Mouse (Mus musculus) effector memory CD4-positive, alpha-beta T cell, adult 7 months (primary cell): ENCODE data around the gene Kctd17. TPM values are rescaled to one million over a fixed set of nuclear protein-coding genes. Genes with fewer than 3 reads are reported as not detected.

ENCODE experiments used
- polyA plus RNA-seq: library from polyadenylated mRNA; unstranded; fragments of 100-300 nt; shearing (Covaris generic); gene quantifications from one replicate; pipeline ENCODE4 v1.2.1, GENCODE M21; 2017

Gene Kctd17
- polyA plus RNA-seq, result 18.1 TPM

GRCm38 (mm10) chr15:78428391-78429138 is at the start of gene Kctd17:
Gene Kctd17, plus strand, starts transcription at chr15:78428564.

DNA sequence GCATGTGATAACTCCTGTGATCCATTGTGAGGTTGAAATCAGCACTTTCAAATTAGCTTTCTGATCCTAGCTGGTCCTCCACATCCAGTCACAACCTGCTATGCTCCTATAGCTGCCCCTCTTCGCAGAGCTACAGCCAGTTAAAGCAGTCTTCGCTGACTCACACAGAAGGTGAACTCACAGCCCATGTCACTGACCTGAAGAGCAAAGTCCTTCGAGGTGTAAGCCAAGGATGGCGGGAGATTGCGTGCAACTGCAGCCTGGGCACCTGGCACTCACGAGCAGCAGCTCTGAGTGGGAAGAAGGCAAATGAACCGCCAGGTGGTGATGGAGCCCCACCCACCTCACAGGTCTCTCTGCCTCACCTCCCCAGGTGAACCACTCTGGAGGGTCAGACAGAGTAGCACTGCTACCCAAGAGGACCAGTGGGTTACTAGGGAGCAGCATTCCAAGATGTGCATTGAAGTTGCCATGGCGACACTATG is 32.8 kb upstream of the Kctd17 start, which contains the start of gene Tex33:
Tex33 (minus strand) TSS at position 435 of the 485 bp plus-strand sequence.

GRCm38 (mm10) chr15:78405517-78406211 is 22.7 kb upstream of the Kctd17 start, which contains the start of gene Tst:
Gene Tst, minus strand, starts transcription at chr15:78405907.

DNA sequence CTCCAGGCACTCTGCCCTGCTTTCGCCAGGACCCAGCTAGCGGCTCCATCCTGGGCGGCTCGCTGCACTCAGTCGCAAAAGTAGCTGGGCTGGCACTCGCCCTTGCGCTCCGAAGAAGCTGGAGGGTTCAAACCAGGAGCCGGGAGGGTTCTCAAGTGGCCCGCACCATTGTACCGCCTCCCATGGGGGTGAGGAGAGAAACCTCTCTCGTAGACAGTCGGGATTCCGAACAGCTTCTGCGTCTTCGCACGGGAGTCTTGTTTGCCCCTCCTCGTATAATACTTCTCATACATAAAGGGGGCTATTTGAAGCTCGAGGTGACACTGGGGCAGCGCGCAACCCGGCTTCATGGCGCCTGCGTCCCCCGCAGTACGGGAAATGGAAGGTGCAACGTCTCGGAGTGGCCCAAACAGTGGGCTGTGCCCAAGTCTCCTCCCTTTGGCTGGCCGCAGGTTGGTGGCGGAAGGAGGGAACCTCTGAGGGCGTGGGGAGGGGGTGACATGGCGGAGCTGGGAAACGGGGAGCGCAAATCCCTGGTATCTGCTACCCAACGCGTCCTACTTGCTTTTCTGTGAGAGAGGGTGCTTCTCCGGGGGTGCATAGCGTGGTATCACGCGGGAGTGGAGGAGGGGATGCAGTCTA is 21.9 kb upstream of the Kctd17 start, which contains the start of gene Mpst:
Mpst (plus strand) TSS at position 124 of the 642 bp plus-strand sequence.

GRCm38 (mm10) chr15:78468379-78468937 is 40.1 kb downstream of the Kctd17 start, which contains the start of gene Tmprss6:
Gene Tmprss6, minus strand, starts transcription at chr15:78468634.

Other genes with a start within 250 kb of the Kctd17 start
- gene Pvalb, start 222.2 kb upstream of the Kctd17 start, polyA plus RNA-seq, result not detected
- gene Ncf4, start 183.8 kb upstream of the Kctd17 start, polyA plus RNA-seq, result 132 TPM
- gene Csf2rb2, start 122.8 kb upstream of the Kctd17 start, polyA plus RNA-seq, result not detected
- 1.4 TPM for gene Csf2rb, start 102.8 kb upstream of the Kctd17 start, polyA plus RNA-seq
- gene Tex33, start 32.7 kb upstream of the Kctd17 start, polyA plus RNA-seq, result not detected
- 1.5 TPM for gene Tst, start 22.7 kb upstream of the Kctd17 start, polyA plus RNA-seq
- gene Mpst, start 22.1 kb upstream of the Kctd17 start, polyA plus RNA-seq, result 1.9 TPM
- 0.37 TPM for gene Tmprss6, start 40.1 kb downstream of the Kctd17 start, polyA plus RNA-seq
- gene Il2rb, start 66.7 kb downstream of the Kctd17 start, polyA plus RNA-seq, result 698 TPM
- gene C1qtnf6, start 102.9 kb downstream of the Kctd17 start, polyA plus RNA-seq, result 1.9 TPM
- gene Sstr3, start 116.1 kb downstream of the Kctd17 start, polyA plus RNA-seq, result not detected
- 1,721 TPM for gene Rac2, start 144.2 kb downstream of the Kctd17 start, polyA plus RNA-seq
- gene Cyth4, start 168.5 kb downstream of the Kctd17 start, polyA plus RNA-seq, result 307 TPM